In genomic region chr1:193668841-193669240, GRCm38 (mm10) we compare ENCODE assay signal across 11 mouse cellular contexts.
DNase-seq lines count a peak whose midpoint lies in the region; ATAC-seq and TF ChIP-seq lines count a peak whose summit lies in the region.
"Had no signal": no experiment of that assay in that cellular context is flagged by ENCODE, and none has a peak within 500 bp of the region (broad histone marks: within the 10 kb centered on the region; RNA-seq: fewer than 3 reads in every experiment).

No protein-coding gene starts in this region.

- ATAC-seq in heart, embryonic 11.5 days (replicated peaks; ENCODE audit: insufficient number of reproducible peaks, low FRiP score, low TSS enrichment), result no peak
- peak; percentile 61 for ATAC-seq in liver, embryonic 13.5 days (ENCODE audit: low read depth)

- H3K4me2 ChIP-seq in heart, embryonic 11.5 days, result no peak overlapping the region
- H3K4me2 ChIP-seq in liver, embryonic 13.5 days, result no peak overlapping the region
- H3K4me2 ChIP-seq: forebrain, embryonic 12.5 days; neural tube, embryonic 12.5 days had no signal

- H3K36me3 ChIP-seq in heart, embryonic 11.5 days (ENCODE audit: control insufficient read depth, insufficient read depth, low read length), result no peaks in the 10 kb centered on the region
- H3K36me3 ChIP-seq in liver, embryonic 13.5 days, result no peaks in the 10 kb centered on the region
- H3K36me3 ChIP-seq: forebrain, embryonic 12.5 days; neural tube, embryonic 12.5 days had no signal

- no peak overlapping the region for H3K4me3 ChIP-seq in heart, embryonic 11.5 days (ENCODE audit: low read depth, low read length)
- H3K4me3 ChIP-seq in bone marrow, adult 2 months (replicated peaks; ENCODE audit: control insufficient read depth, low read depth, low read length), result no peak overlapping the region
- H3K4me3 ChIP-seq in liver, embryonic 13.5 days (replicated peaks), result no peak overlapping the region
- H3K4me3 ChIP-seq: forebrain, embryonic 12.5 days; neural tube, embryonic 12.5 days had no signal

- peak; percentile 94 for DNase-seq in heart, adult 11 months
- DNase-seq in heart, postnatal 36 days, result peak; percentile 25 to 30
- peak; percentile 8 for DNase-seq in liver, embryonic 13.5 days
- DNase-seq in ovary, postnatal 10 days (ENCODE audit: low spot score), result no peak
- DNase-seq in cerebellum, adult 9-10 months, result no peak
- DNase-seq in urinary bladder, postnatal 10 days (ENCODE audit: low spot score), result no peak

- H3K9ac ChIP-seq in heart, embryonic 11.5 days (ENCODE audit: low read depth, low read length), result no peak overlapping the region
- H3K9ac ChIP-seq in liver, embryonic 13.5 days, result no peak overlapping the region
- H3K9ac ChIP-seq: forebrain, embryonic 12.5 days; neural tube, embryonic 12.5 days had no signal

- no peak for TF ChIP-seq CTCF in bone marrow, adult 2 months (IDR thresholded peaks at IDR 0.05; ENCODE audit: control insufficient read depth, insufficient read depth, low read length)

- no peak for TF ChIP-seq POLR2A in bone marrow, adult 2 months (IDR thresholded peaks at IDR 0.05; ENCODE audit: borderline replicate concordance, control insufficient read depth, low read depth, low read length)

- peaks cover 29% of the 10 kb centered on the region for H3K4me1 ChIP-seq in heart, embryonic 11.5 days (ENCODE audit: control insufficient read depth, insufficient read depth, low read length)
- peaks cover 6% of the 10 kb centered on the region for H3K4me1 ChIP-seq in bone marrow, adult 2 months (ENCODE audit: control insufficient read depth, insufficient read depth, low read length)
- peaks cover 64% of the 10 kb centered on the region for H3K4me1 ChIP-seq in liver, embryonic 13.5 days (replicated peaks)

- H3K27me3 ChIP-seq in heart, embryonic 11.5 days (ENCODE audit: control insufficient read depth, insufficient read depth, low read length), result no peaks in the 10 kb centered on the region
- H3K27me3 ChIP-seq in liver, embryonic 13.5 days, result no peaks in the 10 kb centered on the region
- H3K27me3 ChIP-seq: neural tube, embryonic 12.5 days had no signal

- H3K9me3 ChIP-seq in heart, embryonic 11.5 days (replicated peaks; ENCODE audit: control insufficient read depth, low read length), result no peaks in the 10 kb centered on the region
- no peaks in the 10 kb centered on the region for H3K9me3 ChIP-seq in liver, embryonic 13.5 days (replicated peaks)
- H3K9me3 ChIP-seq: forebrain, embryonic 12.5 days; neural tube, embryonic 12.5 days had no signal

- H3K27ac ChIP-seq in heart, embryonic 11.5 days (ENCODE audit: low read depth, low read length), result no peak overlapping the region
- H3K27ac ChIP-seq in bone marrow, adult 2 months (ENCODE audit: control insufficient read depth, insufficient read depth, low read depth, low read length, poor library complexity), result peak overlapping the region; percentile 50; the same call in 1 of the 2 replicates
- H3K27ac ChIP-seq in liver, embryonic 13.5 days, result no peak overlapping the region; the same call in 1 of the 2 replicates
- H3K27ac ChIP-seq: forebrain, embryonic 12.5 days; macrophage; neural tube, embryonic 12.5 days had no signal

- intact Hi-C loops in heart, postnatal 36 days (cut with DNase I), result loop anchor here (5.0 kb wide), 1 partner anchor 42 kb away; no protein-coding TSS in a partner anchor

Comparison
In these comparisons a context has a peak if more than half of its experiments do, and no peak if none do; other contexts are left out.
1. DNase-seq: peak in heart, adult 11 months (single experiment), heart, postnatal 36 days (2 of 2) and liver, embryonic 13.5 days (single experiment); none in ovary, postnatal 10 days (single experiment), cerebellum, adult 9-10 months (single experiment) and urinary bladder, postnatal 10 days (single experiment).